Mouse (Mus musculus) intestine, embryonic 15.5 days (tissue): ENCODE measurements around the gene Mllt3. TPM values are rescaled to one million over a fixed set of nuclear protein-coding genes. Genes with fewer than 3 reads are reported as not detected.
"Not testable (repeated sequence)": the region's sequence is repeated elsewhere in the genome, so short reads cannot be mapped to it uniquely, and the experiment has no call there.

ENCODE experiments used
- ATAC-seq: fragments of 200-750 bp; cut with Nextera tagmentation; 2 replicates; pipeline ENCODE4 v1.8.0; 2017; ENCODE audit warnings: moderate TSS enrichment, moderate library complexity
- H3K27ac ChIP-seq: fragments of 300-500 bp; sonication (generic); 2 replicates; pipeline ENCODE4 v1.5.1; 2015; ENCODE audit warnings: mild to moderate bottlenecking, inconsistent platforms
- H3K27me3 ChIP-seq: fragments of 300-500 bp; sonication (generic); replicated peaks from 2 replicates; pipeline ENCODE4 v1.6.1; 2015; ENCODE audit warnings: inconsistent platforms
- H3K36me3 ChIP-seq: fragments of 300-500 bp; sonication (generic); 2 replicates; pipeline ENCODE4 v1.6.1; 2015; ENCODE audit warnings: inconsistent platforms
- H3K4me1 ChIP-seq: fragments of 300-500 bp; sonication (generic); replicated peaks from 2 replicates; pipeline ENCODE4 v1.6.1; 2015; ENCODE audit warnings: inconsistent platforms
- H3K4me2 ChIP-seq: fragments of 300-500 bp; sonication (generic); replicated peaks from 2 replicates; pipeline ENCODE4 v1.6.1; 2015; ENCODE audit warnings: mild to moderate bottlenecking, inconsistent platforms
- H3K4me3 ChIP-seq: fragments of 300-500 bp; sonication (generic); replicated peaks from 2 replicates; pipeline ENCODE4 v1.5.1; 2015; ENCODE audit warnings: inconsistent platforms
- H3K9ac ChIP-seq: fragments of 300-500 bp; sonication (generic); 2 replicates; pipeline ENCODE4 v1.6.1; 2015; ENCODE audit warnings: inconsistent platforms
- H3K9me3 ChIP-seq: fragments of 300-500 bp; sonication (generic); 2 replicates; pipeline ENCODE4 v1.6.1; 2016; ENCODE audit warnings: inconsistent platforms
- WGBS: fragments of 180-500 bp; shearing (Covaris S2); methylation state at CpG from one replicate; pipeline ENCODE4 v1.1.7; 2015; 5-methylcytosine and 5-hydroxymethylcytosine counted together
- polyA plus RNA-seq: library from polyadenylated mRNA; unstranded; fragments of >200 nt; fragmentation: Nextera tagmentation; extraction: Ambion mirVana; gene quantifications from 2 replicates; pipeline ENCODE4 v1.2.1, GENCODE M21; 2015

The Mllt3 gene
- polyA plus RNA-seq, 1 experiment from 2014 or later = 38.4 TPM

DNA sequence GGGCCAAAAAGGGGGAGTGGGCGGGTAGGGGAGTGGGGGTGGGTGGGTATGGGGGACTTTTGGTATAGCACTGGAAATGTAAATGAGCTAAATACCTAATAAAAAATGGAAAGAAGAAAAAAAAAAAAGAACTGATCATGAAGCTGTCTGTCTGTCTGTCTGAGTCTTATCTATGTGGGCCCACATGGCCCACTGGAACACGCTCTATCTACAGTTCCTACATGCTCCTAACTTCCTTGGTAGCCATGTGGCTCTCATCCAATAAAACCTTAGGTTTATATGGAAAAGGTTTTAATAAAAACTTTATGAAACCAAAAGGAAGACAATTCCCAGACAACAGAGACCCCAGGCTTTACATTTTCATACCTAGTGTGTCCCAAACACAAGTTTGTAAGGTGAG, 68.3 kb downstream of the Mllt3 start:
- H3K27me3 ChIP-seq, ATAC-seq, H3K4me1 ChIP-seq, H3K36me3 ChIP-seq, H3K9me3 ChIP-seq, H3K4me2 ChIP-seq, H3K4me3 ChIP-seq, H3K9ac ChIP-seq, H3K27ac ChIP-seq: not testable (repeated sequence)
- WGBS = 97% methylated on average over 1 of the region's 2 CpGs

DNA sequence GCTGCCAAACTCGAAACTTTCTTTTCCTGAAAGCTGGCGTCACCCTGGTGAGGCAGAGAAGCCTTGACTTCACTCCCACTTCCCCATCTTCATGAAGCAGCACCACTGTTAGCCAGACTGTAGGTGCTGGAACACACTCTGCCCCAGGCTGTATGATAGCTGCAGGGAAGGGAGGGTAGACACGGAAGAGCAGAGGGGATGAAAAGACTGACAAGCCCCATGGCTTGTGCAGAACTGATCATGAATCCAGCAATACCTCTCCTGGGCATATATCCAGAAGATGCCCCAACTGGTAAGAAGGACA, 69.4 kb downstream of the Mllt3 start:
- Histone ChIP-seq H3K4me1 (peaks cover 3% of the 10 kb centered on the region; the same call in 1 of the 2 replicates), H3K4me3 (no peak overlapping the region), H3K9me3 (no peaks in the 10 kb centered on the region), H3K27ac (no peak overlapping the region), H3K4me2 (peak overlapping the region; percentile 18; the same call in 1 of the 2 replicates), H3K27me3 (no peaks in the 10 kb centered on the region), H3K36me3 (no peaks in the 10 kb centered on the region), H3K9ac (no peak overlapping the region)
- ATAC-seq = peak; percentile 48
- WGBS = 78% methylated on average over 3 of the region's 3 CpGs

DNA sequence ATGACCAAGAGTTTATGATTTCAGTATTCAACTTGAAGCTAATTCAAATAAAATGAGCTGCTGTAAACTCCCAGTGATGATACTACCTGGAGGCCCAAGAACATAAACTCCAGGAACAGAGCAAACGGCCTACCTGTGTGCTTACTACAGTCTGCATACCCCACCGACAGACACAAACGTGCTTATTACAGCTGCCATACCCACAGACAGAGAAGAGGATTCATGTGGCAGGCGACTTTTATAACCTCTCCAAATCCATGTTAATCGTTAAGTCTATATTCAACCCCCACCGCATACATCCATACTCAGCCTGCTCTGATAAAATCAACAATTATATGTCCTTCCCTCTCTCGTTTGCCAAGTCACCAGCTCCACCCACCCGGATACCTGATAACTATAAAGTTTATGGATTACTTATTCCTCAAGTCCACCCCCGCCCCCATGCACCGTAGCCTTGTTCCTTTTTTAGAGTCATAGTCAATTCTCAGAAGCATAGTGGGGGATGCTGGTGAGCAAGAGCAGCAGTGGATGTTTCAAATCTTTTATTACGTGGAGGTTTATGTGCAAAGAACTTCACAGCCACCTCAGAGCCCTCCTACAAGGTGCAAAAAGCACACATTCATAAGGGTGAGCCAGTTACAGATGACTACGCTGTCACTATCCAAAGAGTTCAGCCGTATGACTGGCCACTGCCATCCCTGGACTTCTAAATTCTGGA, 70.0 kb downstream of the Mllt3 start:
- peaks cover 3% of the 10 kb centered on the region; the same call in 1 of the 2 replicates for H3K4me1 ChIP-seq
- ATAC-seq = peak; percentile 95
- H3K4me2 ChIP-seq = peak overlapping the region; percentile 18; the same call in 1 of the 2 replicates
- 62% methylated on average over 13 of the region's 13 CpGs for WGBS
- H3K9me3 ChIP-seq = no peaks in the 10 kb centered on the region
- no peak overlapping the region for H3K27ac ChIP-seq
- H3K27me3 ChIP-seq = no peaks in the 10 kb centered on the region
- H3K9ac ChIP-seq = no peak overlapping the region
- no peak overlapping the region for H3K4me3 ChIP-seq
- H3K36me3 ChIP-seq = no peaks in the 10 kb centered on the region

DNA sequence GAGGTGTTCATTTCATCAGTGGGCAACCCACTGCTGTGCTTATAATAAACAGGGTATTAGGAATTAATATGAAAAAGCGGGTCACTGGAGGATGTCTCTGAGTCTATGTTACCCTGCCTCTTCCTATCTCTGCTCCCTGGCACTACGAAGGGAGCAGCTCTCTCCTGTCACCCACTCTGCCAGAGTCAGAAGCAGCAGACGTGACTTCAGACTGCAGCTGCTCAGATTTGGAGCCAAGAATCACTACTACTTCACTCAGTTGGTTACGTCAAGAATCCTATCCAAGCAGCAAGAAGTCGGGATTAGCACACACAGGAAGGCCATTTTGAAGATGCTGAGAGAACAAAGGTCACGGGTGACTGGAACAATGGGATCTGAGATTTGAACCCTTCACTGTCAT, 71.3 kb downstream of the Mllt3 start:
- no peak overlapping the region for H3K4me3 ChIP-seq
- 79% methylated on average over 6 of the region's 6 CpGs for WGBS
- peaks cover 3% of the 10 kb centered on the region; the same call in 1 of the 2 replicates for H3K4me1 ChIP-seq
- ATAC-seq = no peak
- no peak overlapping the region for H3K9ac ChIP-seq
- H3K27ac ChIP-seq = no peak overlapping the region
- no peaks in the 10 kb centered on the region for H3K27me3 ChIP-seq
- H3K9me3 ChIP-seq = no peaks in the 10 kb centered on the region
- no peak overlapping the region for H3K4me2 ChIP-seq
- no peaks in the 10 kb centered on the region for H3K36me3 ChIP-seq

DNA sequence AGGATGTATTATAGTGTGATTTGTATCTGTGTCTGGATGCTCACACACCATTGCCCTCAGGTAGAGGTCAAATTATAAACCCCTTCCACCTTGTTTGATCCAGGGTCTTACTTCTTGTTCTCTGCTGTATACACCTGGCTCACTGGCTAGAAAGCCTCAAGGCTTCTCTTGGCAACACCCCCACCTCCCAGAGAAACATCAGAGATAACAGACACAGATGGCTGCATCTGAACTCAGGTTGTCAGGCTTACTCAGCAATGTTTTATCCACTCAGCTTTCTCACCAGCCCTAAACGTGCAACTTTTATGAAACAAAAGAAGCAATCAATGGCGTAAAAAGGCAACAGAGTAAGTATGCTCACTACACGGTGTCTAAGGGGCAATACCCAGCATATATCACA, 75.3 kb downstream of the Mllt3 start:
- Histone ChIP-seq H3K4me2 (no peak overlapping the region), H3K36me3 (no peaks in the 10 kb centered on the region), H3K27me3 (no peaks in the 10 kb centered on the region), H3K9me3 (no peaks in the 10 kb centered on the region), H3K27ac (no peak overlapping the region), H3K9ac (no peak overlapping the region), H3K4me3 (no peak overlapping the region), H3K4me1 (0 out of 2 replicates have a peak, but pooled peaks cover 4% of the 10 kb centered on the region)
- WGBS = 69% methylated on average over 3 of the region's 3 CpGs
- no peak for ATAC-seq

DNA sequence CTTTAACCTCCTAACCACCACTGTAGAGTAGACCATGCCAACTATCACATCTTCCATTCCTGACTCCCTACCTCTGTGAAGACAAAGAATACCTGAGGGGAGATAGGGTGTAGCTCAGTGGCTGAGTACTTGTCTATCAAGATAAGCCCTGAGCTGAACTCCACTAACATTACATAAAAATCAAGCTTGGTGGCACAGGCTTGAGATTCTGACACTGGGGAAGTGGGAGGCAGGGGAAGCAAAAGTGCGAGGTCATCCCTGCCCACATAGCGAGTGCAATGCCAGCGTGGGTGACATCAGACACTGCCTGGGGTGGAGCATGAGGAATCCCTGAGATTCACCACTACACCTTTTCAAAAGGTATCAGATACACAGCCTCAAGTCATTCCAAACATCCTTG, 76.0 kb downstream of the Mllt3 start:
- peak; percentile 53; the same call in 1 of the 2 replicates for ATAC-seq
- H3K27me3 ChIP-seq = no peaks in the 10 kb centered on the region
- 0 out of 2 replicates have a peak, but pooled peaks cover 4% of the 10 kb centered on the region for H3K4me1 ChIP-seq
- no peak overlapping the region; the same call in 1 of the 2 replicates for H3K27ac ChIP-seq
- no peak overlapping the region for H3K4me3 ChIP-seq
- 79% methylated on average over 3 of the region's 3 CpGs for WGBS
- H3K9me3 ChIP-seq = no peaks in the 10 kb centered on the region
- no peak overlapping the region for H3K9ac ChIP-seq
- no peaks in the 10 kb centered on the region for H3K36me3 ChIP-seq
- H3K4me2 ChIP-seq = 0 out of 2 replicates have a peak overlapping the region, but pooled peaks have one; percentile 4

DNA sequence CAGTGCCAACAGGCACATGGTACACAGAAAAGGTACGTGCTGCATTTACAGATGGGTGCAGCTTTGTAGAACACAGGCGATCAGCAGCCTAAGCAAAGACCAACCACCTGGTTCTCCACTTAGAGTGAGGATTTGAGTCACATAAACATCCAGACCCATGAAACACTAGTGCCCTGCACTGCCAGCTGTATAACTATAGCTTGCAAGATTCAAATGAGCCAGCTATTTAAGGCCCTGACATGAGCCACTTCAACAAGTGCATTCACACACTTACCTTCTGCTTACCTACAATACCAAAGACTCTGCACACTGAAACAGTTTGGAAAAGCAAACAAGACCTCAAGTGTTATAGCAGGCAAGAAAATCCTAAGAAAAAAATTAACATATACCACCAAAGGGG, 78.0 kb downstream of the Mllt3 start:
- no peaks in the 10 kb centered on the region for H3K27me3 ChIP-seq
- no peaks in the 10 kb centered on the region for H3K9me3 ChIP-seq
- ATAC-seq = no peak
- no peak overlapping the region for H3K9ac ChIP-seq
- H3K27ac ChIP-seq = no peak overlapping the region
- no peaks in the 10 kb centered on the region for H3K36me3 ChIP-seq
- WGBS = 71% methylated on average over 2 of the region's 2 CpGs
- H3K4me2 ChIP-seq = no peak overlapping the region
- no peak overlapping the region for H3K4me3 ChIP-seq
- 0 out of 2 replicates have a peak, but pooled peaks cover 4% of the 10 kb centered on the region for H3K4me1 ChIP-seq

DNA sequence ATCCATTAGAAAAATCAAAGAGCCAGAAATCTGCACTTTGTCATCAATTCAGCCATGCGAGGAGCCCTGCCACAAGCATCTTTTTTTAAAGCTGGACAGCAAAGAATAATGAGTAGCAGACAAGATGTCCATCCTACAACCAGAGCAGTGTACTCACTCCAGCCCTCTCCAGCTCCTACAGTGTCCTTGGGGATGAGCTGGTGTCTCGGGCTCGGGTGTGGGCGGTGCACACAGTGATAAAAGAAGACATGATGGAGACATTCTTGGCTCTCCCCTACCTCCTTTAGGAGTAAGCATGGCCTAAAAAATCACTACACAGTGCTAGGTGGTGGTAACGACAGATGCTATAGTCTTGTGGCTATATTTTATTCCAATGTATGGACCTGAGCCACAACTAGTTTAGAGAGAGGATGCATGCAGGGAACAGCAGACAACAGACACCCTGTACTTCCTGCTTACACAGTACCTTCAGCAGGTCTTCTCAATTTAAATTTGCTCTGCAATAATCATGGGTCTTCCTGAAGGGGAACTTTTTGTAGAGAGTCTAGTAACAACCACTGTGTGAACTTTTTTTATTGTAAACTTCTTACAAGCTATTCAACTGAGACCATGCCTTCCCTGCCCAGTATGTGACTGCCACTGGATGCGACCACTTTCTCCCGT, 78.6 kb downstream of the Mllt3 start:
- H3K36me3 ChIP-seq = no peaks in the 10 kb centered on the region
- H3K4me3 ChIP-seq = no peak overlapping the region
- H3K27ac ChIP-seq = no peak overlapping the region
- no peaks in the 10 kb centered on the region for H3K9me3 ChIP-seq
- 0 out of 2 replicates have a peak, but pooled peaks cover 4% of the 10 kb centered on the region for H3K4me1 ChIP-seq
- 73% methylated on average over 7 of the region's 7 CpGs for WGBS
- H3K9ac ChIP-seq = no peak overlapping the region
- no peak overlapping the region for H3K4me2 ChIP-seq
- ATAC-seq = no peak
- no peaks in the 10 kb centered on the region for H3K27me3 ChIP-seq

DNA sequence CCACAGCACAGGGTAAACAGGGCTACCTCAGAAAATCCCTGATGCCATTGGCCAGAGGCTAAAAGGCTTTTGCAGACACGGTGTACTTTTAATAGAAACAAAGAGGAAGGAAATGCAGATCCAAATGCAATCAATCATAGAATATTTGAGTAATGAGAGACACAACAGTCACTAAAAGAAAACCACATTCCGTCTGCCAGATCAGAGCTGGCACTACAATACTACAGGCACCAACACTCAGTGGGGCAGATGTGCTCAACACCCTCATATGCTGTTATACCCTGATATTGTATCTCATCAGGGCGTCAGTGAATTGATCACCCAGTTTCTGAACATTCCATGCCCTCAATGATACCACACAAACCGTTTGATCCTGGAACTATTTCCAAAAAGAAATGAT, 79.4 kb downstream of the Mllt3 start:
- Histone ChIP-seq H3K27me3 (no peaks in the 10 kb centered on the region), H3K27ac (no peak overlapping the region), H3K4me2 (no peak overlapping the region), H3K9ac (no peak overlapping the region), H3K4me1 (0 out of 2 replicates have a peak, but pooled peaks cover 4% of the 10 kb centered on the region), H3K9me3 (no peaks in the 10 kb centered on the region), H3K36me3 (no peaks in the 10 kb centered on the region), H3K4me3 (no peak overlapping the region)
- 57% methylated on average over 4 of the region's 4 CpGs for WGBS
- ATAC-seq = no peak

DNA sequence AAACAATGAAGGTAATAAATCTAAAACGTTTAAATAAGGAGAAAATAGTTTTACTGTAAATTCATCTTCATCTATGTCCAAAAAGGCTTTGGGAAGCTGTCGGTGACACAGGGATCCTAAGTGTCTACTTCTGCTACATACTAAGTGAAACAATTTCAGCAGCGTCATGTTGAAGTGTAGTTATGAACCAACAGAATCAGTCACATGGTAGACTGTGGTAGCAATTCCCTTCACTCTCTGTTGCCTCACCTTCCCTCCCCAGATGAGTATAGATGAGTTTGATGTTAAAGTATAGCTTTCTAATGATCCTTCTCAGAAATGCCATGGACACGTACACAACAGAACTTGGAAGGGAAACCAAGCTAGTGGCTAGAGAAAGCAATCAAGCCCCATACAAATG, 79.9 kb downstream of the Mllt3 start:
- H3K4me1 ChIP-seq = 0 out of 2 replicates have a peak, but pooled peaks cover 4% of the 10 kb centered on the region
- ATAC-seq = no peak
- no peak overlapping the region for H3K4me3 ChIP-seq
- no peak overlapping the region for H3K27ac ChIP-seq
- H3K9ac ChIP-seq = no peak overlapping the region
- 84% methylated on average over 4 of the region's 4 CpGs for WGBS
- H3K27me3 ChIP-seq = no peaks in the 10 kb centered on the region
- H3K9me3 ChIP-seq = no peaks in the 10 kb centered on the region
- H3K36me3 ChIP-seq = no peaks in the 10 kb centered on the region
- no peak overlapping the region for H3K4me2 ChIP-seq

DNA sequence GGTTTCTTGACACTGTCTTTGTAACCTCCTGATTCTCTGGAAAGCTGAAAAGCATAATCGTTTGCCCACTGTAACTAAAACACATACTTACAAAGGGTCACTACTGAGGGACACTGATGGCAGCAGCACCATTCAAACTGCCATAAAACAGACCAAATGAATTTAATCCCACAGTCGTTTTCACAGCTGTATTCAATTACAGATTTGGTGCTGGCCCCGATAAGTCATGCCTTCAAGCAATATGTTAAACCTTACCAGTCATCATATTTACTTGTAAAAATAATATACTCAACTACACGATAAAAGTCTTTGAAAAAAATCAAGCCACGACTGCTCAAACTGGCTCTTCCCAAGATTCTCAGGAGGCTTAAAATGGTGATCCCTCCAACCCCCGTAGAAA, 83.7 kb downstream of the Mllt3 start:
- no peak overlapping the region for H3K9ac ChIP-seq
- H3K4me2 ChIP-seq = no peak overlapping the region
- H3K4me1 ChIP-seq = 0 out of 2 replicates have a peak, but pooled peaks cover 6% of the 10 kb centered on the region
- H3K9me3 ChIP-seq = no peaks in the 10 kb centered on the region
- H3K27me3 ChIP-seq = no peaks in the 10 kb centered on the region
- WGBS = 57% methylated on average over 6 of the region's 6 CpGs
- H3K4me3 ChIP-seq = no peak overlapping the region
- H3K36me3 ChIP-seq = no peaks in the 10 kb centered on the region
- no peak for ATAC-seq
- no peak overlapping the region for H3K27ac ChIP-seq

DNA sequence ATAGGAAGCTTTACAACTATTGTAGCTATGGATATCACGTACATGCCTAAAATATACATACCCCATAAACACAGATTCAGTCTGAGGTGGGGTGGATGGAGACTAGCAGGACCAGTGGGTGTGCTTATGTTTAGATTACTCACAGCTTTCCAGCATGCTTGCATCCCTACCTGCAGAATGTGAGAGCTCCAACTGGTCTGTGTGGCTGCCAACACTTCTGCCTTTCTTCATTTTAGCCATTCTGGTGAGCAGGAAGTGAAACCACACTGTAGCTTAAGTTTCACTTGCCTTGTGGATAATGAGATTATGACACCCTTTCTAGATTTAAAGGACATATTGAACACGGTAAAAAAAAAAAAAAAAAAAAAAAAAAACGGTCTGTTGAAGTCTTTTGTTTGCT, 88.8 kb downstream of the Mllt3 start:
- no peak overlapping the region for H3K27ac ChIP-seq
- no peak overlapping the region for H3K4me3 ChIP-seq
- WGBS = 59% methylated on average over 3 of the region's 3 CpGs
- ATAC-seq = no peak
- no peak overlapping the region for H3K9ac ChIP-seq
- no peaks in the 10 kb centered on the region for H3K9me3 ChIP-seq
- 0 out of 2 replicates have a peak, but pooled peaks cover 2% of the 10 kb centered on the region for H3K4me1 ChIP-seq
- H3K4me2 ChIP-seq = no peak overlapping the region
- H3K27me3 ChIP-seq = no peaks in the 10 kb centered on the region
- H3K36me3 ChIP-seq = no peaks in the 10 kb centered on the region
